17 mouse cellular contexts compared by ENCODE assay signal in the genomic region with DNA sequence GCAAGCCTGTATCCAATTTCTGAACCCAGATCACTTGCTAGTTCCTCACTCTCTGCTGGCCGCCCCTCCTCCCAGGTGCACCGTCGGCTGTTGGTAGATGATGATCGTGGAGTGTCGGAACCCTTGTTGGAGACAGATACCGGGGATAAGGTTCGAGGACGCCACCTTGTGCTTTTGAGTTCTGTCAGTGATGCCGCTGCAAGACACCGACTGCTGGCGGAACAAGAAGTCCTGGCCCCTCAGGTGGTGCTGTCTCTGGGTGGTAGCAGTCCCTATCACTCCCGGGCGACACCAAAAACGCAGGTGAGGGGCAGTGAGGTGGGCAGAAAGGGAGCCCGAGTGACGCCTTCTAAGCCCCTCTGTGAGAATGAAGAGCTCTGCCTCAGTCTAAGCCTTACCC. TPM values are rescaled to one million over a fixed set of nuclear protein-coding genes. Genes with fewer than 3 reads are reported as not detected.
"Had no signal": no experiment of that assay in that cellular context is flagged by ENCODE, and none has a peak within 500 bp of the region (broad histone marks: within the 10 kb centered on the region; RNA-seq: fewer than 3 reads in every experiment).

No protein-coding gene starts in this region.

- H3K9me3 ChIP-seq: neural tube, embryonic 13.5 days; neural tube, embryonic 15.5 days; stomach, embryonic 15.5 days had no signal

- H3K27me3 ChIP-seq: neural tube, embryonic 13.5 days; neural tube, embryonic 15.5 days; stomach, embryonic 15.5 days had no signal

- DNase-seq: retina, postnatal 1 day; right cerebral cortex, adult 18-20 months; right cerebral cortex, postnatal 14 days; right cerebral cortex, postnatal 25 days; right cerebral cortex, postnatal 4 days; spleen, adult 18-20 months; thymus, adult 18-20 months; thymus, adult 2 months; thymus, postnatal 14 days; thymus, postnatal 25 days; thymus, postnatal 36 days; thymus, postnatal 4 days had no signal

- H3K4me3 ChIP-seq: neural tube, embryonic 13.5 days; neural tube, embryonic 15.5 days; stomach, embryonic 15.5 days had no signal

- H3K27ac ChIP-seq: neural tube, embryonic 13.5 days; neural tube, embryonic 15.5 days; stomach, embryonic 15.5 days; stomach, postnatal 0 days had no signal

- H3K4me1 ChIP-seq: neural tube, embryonic 13.5 days; neural tube, embryonic 15.5 days; stomach, embryonic 15.5 days had no signal

RNA-seq across cellular contexts. Expression of gene Zfp791, which starts 26.7 kb away (rescaled TPM):
- total RNA-seq: neutrophil, adult 5-6 weeks had no signal
